Mouse (Mus musculus): ENCODE results near the gene Trp53i13. TPM values are rescaled to one million over a fixed set of nuclear protein-coding genes. Genes with fewer than 3 reads are reported as not detected.

Trp53i13 gene
- polyA plus RNA-seq, 1 experiment: 46.8 TPM

DNA sequence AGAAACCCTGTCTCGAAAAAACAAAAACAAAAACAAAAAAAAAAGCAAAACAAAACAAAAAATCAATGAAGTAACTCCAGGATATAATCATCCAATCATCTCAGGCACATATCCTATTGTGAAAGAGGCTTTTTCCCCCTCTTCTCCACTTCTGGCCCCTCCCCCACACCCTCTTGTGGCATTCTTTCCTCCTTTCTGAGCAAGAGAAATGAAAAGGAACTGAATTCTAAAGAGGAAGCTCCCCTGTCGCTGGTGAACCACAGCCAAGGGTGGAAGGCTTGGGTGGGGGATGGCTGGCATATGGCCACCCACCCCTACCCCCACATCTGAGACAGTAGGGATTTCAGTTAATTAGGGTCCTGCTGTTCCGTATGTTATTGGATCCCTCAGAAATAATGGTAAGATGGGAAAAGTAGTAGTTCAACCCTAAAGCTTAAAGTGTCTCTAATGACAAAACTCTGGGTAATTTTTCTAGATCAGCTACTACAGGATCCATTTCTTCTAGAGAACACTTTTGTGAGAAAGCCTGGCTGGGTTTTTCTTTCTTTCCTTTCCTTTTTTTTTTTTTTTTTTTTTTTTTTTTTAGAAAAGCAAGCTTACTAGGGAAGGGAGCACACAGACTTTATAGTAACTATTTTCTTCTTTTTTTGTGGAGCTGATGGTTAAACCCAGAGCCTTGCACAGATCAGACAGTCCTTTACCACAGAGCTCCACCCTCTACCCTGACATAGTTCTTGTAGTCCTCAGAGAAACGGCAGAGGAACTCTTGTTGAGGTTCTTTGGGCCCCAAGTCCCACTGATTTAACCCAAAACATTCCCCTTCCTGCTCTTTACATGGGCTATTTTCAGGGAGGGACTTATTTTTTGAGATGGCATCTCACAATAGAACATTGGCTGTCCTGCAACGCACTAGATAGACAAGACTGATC, 5.1 kb upstream of the Trp53i13 start:
- Histone ChIP-seq H3K36me3 (ENCODE audit: control insufficient read depth, insufficient read depth, low read length) (no peaks in the 10 kb centered on the region), H3K4me3 (ENCODE audit: low read depth, low read length) (no peak overlapping the region), H3K4me1 (ENCODE audit: control insufficient read depth, insufficient read depth, insufficient read length, low read length) (peaks cover 10% of the 10 kb centered on the region), H3K27me3 (ENCODE audit: control insufficient read depth, insufficient read depth, low read length) (no peaks in the 10 kb centered on the region), H3K27ac (ENCODE audit: insufficient read depth, low read depth, low read length) (no peak overlapping the region)
- WGBS: 64% methylated on average over 5 of the region's 5 CpGs
- TF ChIP-seq CTCF (IDR thresholded peaks at IDR 0.05; ENCODE audit: extremely low read depth, insufficient read length, insufficient replicate concordance, low read depth, low read length): no peak
- no peak for TF ChIP-seq POLR2A (IDR thresholded peaks at IDR 0.05; ENCODE audit: low read depth, low read length)

DNA sequence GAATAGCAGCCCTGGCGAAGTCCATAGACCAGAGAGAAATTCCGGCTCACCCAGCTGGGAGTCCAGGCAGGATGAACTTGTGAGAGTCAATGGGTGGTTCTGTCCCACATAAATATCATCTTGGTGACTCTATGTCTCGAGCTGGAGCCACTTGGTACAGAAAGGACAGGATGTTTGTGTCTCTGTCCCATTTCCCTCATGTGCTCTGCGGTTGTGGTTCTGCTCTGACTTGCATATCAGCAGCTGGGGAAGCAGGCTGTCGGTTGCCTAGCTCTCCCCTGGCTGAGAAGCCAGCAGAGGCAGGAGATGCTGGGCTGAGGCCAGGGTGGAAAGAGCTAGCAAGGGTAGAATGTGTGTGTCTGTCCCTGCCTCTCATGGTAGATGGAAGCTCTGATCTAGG, 3.3 kb upstream of the Trp53i13 start, which contains the start of gene Gm10392:
TSS of gene Gm10392 (minus strand) at position 156 of the 400 bp plus-strand sequence.
- WGBS: 67% methylated on average over 5 of the region's 5 CpGs
- Histone ChIP-seq H3K27ac (ENCODE audit: insufficient read depth, low read depth, low read length) (peak within 1 kb of the TSS; percentile 48), H3K4me1 (ENCODE audit: control insufficient read depth, insufficient read depth, insufficient read length, low read length) (peaks cover 24% of the 10 kb centered on the region), H3K4me3 (ENCODE audit: low read depth, low read length) (no peak within 1 kb of the TSS), H3K36me3 (ENCODE audit: control insufficient read depth, insufficient read depth, low read length) (no peaks in the 10 kb centered on the region), H3K27me3 (ENCODE audit: control insufficient read depth, insufficient read depth, low read length) (no peaks in the 10 kb centered on the region; the same call in 1 of the 2 replicates)
- TF ChIP-seq POLR2A (IDR thresholded peaks at IDR 0.05; ENCODE audit: low read depth, low read length): no peak
- TF ChIP-seq CTCF (IDR thresholded peaks at IDR 0.05; ENCODE audit: extremely low read depth, insufficient read length, insufficient replicate concordance, low read depth, low read length): no peak

GRCm38 (mm10) chr11:77518051-77518798, 2.4 kb upstream of the Trp53i13 start:
- TF ChIP-seq POLR2A (IDR thresholded peaks at IDR 0.05; ENCODE audit: low read depth, low read length) (no peak), CTCF (IDR thresholded peaks at IDR 0.05; ENCODE audit: extremely low read depth, insufficient read length, insufficient replicate concordance, low read depth, low read length) (no peak)
- Histone ChIP-seq H3K4me3 (ENCODE audit: low read depth, low read length) (no peak overlapping the region), H3K27me3 (ENCODE audit: control insufficient read depth, insufficient read depth, low read length) (no peaks in the 10 kb centered on the region; the same call in 1 of the 2 replicates), H3K4me1 (ENCODE audit: control insufficient read depth, insufficient read depth, insufficient read length, low read length) (peaks cover 27% of the 10 kb centered on the region), H3K27ac (ENCODE audit: insufficient read depth, low read depth, low read length) (peak overlapping the region; percentile 48), H3K36me3 (ENCODE audit: control insufficient read depth, insufficient read depth, low read length) (no peaks in the 10 kb centered on the region)
- WGBS: 68% methylated on average over 27 of the region's 27 CpGs

GRCm38 (mm10) chr11:77516553-77517425, 1.0 kb upstream of the Trp53i13 start:
- TF ChIP-seq POLR2A (IDR thresholded peaks at IDR 0.05; ENCODE audit: low read depth, low read length): no peak
- TF ChIP-seq CTCF (IDR thresholded peaks at IDR 0.05; ENCODE audit: extremely low read depth, insufficient read length, insufficient replicate concordance, low read depth, low read length): no peak
- H3K27me3 ChIP-seq (ENCODE audit: control insufficient read depth, insufficient read depth, low read length): no peaks in the 10 kb centered on the region; the same call in 1 of the 2 replicates
- H3K4me1 ChIP-seq (ENCODE audit: control insufficient read depth, insufficient read depth, insufficient read length, low read length): peaks cover 32% of the 10 kb centered on the region
- WGBS: 85% methylated on average over 5 of the region's 5 CpGs
- H3K27ac ChIP-seq (ENCODE audit: insufficient read depth, low read depth, low read length): no peak overlapping the region
- no peaks in the 10 kb centered on the region for H3K36me3 ChIP-seq (ENCODE audit: control insufficient read depth, insufficient read depth, low read length)
- no peak overlapping the region for H3K4me3 ChIP-seq (ENCODE audit: low read depth, low read length)

DNA sequence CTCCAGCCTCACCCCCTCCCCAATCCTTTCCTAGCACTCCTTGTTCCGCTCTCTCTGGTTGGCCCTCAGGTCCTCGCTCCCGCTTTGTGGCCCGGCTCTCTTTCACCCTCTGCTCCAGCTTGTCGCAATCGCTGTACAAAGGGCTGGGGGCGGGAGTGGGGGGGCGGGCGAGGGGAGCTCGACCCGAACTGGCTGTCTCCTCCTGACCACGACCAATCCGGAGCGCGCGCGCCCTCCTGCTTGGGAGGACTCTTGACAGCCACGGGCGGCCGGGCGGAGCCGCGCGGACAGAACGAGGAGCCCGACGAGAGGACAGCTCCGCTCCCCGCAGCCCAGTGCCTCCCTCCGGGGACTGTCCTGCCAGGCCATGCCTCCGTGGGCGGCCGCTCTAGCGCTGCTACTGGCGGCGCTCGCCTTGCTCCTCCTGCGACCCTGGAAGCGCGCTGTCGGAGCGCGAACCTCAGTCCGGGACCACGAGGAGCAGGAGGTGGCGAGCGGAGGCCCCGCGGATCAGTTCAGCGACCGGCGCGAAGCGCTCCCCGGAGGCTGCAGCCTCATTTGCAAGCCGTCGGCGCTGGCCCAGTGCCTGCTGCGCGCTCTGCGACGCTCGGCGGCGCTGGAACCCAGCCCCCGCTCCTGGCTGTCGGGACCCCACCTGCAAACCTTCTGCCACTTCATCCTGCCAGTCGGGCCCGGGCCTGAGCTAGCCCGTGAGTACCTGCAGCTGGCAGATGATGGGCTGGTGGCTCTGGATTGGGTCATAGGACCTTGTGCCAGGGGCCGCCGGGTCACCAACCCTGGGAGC, 746 bp downstream of the Trp53i13 start, which contains the start of gene Abhd15:
TSS of gene Abhd15 (plus strand) at position 290 of the 805 bp plus-strand sequence.
- peak; percentile 53 for TF ChIP-seq POLR2A (IDR thresholded peaks at IDR 0.05; ENCODE audit: low read depth, low read length)
- TF ChIP-seq CTCF (IDR thresholded peaks at IDR 0.05; ENCODE audit: extremely low read depth, insufficient read length, insufficient replicate concordance, low read depth, low read length): no peak
- no peaks in the 10 kb centered on the region for H3K36me3 ChIP-seq (ENCODE audit: control insufficient read depth, insufficient read depth, low read length)
- WGBS: under 1% methylated on average over 72 of the region's 72 CpGs
- H3K4me3 ChIP-seq (ENCODE audit: low read depth, low read length): peak within 1 kb of the TSS; percentile 70
- no peaks in the 10 kb centered on the region; the same call in 1 of the 2 replicates for H3K27me3 ChIP-seq (ENCODE audit: control insufficient read depth, insufficient read depth, low read length)
- peaks cover 32% of the 10 kb centered on the region for H3K4me1 ChIP-seq (ENCODE audit: control insufficient read depth, insufficient read depth, insufficient read length, low read length)
- H3K27ac ChIP-seq (ENCODE audit: insufficient read depth, low read depth, low read length): peak within 1 kb of the TSS; percentile 39; the same call in 1 of the 2 replicates

All from small intestine, adult 2 months (tissue).